Mouse (Mus musculus): ENCODE measurements around the gene Obp2b. TPM values are rescaled to one million over a fixed set of nuclear protein-coding genes. Genes with fewer than 3 reads are reported as not detected.

The Obp2b gene
- polyA plus RNA-seq, 1 experiment: not detected

DNA sequence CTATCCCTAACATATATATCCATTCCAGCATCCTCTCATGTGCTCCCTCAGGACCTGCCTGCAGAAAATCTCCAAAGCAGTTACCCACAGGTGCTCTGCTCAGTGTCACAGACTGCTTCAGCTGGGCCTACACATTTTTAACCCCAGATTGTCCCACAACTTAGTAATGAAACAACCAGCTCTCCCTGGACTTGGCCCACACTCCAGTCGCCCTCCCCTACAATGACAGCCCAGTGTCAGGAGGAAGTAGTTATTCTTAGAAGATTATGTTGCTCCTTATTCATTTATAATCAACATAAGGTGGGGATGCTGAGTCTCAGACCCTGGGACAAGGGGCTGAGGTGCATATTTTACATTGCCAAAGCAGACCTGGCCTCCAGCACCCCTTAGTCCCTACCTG lies 4.9 kb downstream of the Obp2b start:
- no peak for DNase-seq
- Histone ChIP-seq H3K4me1 (replicated peaks; ENCODE audit: control insufficient read depth, insufficient read depth, low read length) (no peaks in the 10 kb centered on the region), H3K27me3 (ENCODE audit: control insufficient read depth, insufficient read depth, low read length) (no peaks in the 10 kb centered on the region), H3K27ac (ENCODE audit: control insufficient read depth, insufficient read depth, low read length) (no peak overlapping the region), H3K36me3 (ENCODE audit: control insufficient read depth, insufficient read depth, low read length) (no peaks in the 10 kb centered on the region), H3K4me3 (ENCODE audit: control insufficient read depth, insufficient read depth, low read length) (no peak overlapping the region)
- TF ChIP-seq CTCF (IDR thresholded peaks at IDR 0.05; ENCODE audit: borderline replicate concordance, control insufficient read depth, extremely low read depth, insufficient read depth, low read length, poor library complexity) (no peak), POLR2A (IDR thresholded peaks at IDR 0.05; ENCODE audit: control insufficient read depth, extremely low read depth, insufficient read depth, low read length, poor library complexity) (no peak)
- WGBS: 32% methylated on average over 1 of the region's 1 CpGs

DNA sequence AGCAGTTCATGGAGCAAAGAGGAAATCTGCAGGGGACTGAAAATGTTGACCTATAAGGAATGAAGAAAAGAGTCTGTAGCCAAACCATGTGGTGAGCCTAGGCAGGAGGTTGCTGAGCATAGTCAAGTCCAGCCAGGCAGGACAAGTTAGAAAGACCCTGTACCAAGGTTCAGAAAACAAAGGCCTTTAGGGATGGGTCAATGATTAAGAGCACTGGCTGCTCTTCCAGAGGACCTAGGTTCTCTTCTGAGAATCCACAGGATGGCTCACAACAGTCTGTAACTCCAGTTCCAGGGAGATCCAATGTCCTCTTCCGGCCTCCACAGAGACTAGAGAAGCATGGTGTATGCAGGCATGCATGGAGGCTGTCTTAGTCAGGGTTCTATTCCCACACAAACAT lies 17.4 kb downstream of the Obp2b start:
- no peak for TF ChIP-seq CTCF (IDR thresholded peaks at IDR 0.05; ENCODE audit: borderline replicate concordance, control insufficient read depth, extremely low read depth, insufficient read depth, low read length, poor library complexity)
- no peak for TF ChIP-seq POLR2A (IDR thresholded peaks at IDR 0.05; ENCODE audit: control insufficient read depth, extremely low read depth, insufficient read depth, low read length, poor library complexity)
- Histone ChIP-seq H3K27me3 (ENCODE audit: control insufficient read depth, insufficient read depth, low read length) (no peaks in the 10 kb centered on the region), H3K4me3 (ENCODE audit: control insufficient read depth, insufficient read depth, low read length) (no peak overlapping the region), H3K27ac (ENCODE audit: control insufficient read depth, insufficient read depth, low read length) (no peak overlapping the region), H3K36me3 (ENCODE audit: control insufficient read depth, insufficient read depth, low read length) (no peaks in the 10 kb centered on the region), H3K4me1 (replicated peaks; ENCODE audit: control insufficient read depth, insufficient read depth, low read length) (no peaks in the 10 kb centered on the region)
- WGBS: 94% methylated on average over 1 of the region's 1 CpGs
- no peak for DNase-seq

DNA sequence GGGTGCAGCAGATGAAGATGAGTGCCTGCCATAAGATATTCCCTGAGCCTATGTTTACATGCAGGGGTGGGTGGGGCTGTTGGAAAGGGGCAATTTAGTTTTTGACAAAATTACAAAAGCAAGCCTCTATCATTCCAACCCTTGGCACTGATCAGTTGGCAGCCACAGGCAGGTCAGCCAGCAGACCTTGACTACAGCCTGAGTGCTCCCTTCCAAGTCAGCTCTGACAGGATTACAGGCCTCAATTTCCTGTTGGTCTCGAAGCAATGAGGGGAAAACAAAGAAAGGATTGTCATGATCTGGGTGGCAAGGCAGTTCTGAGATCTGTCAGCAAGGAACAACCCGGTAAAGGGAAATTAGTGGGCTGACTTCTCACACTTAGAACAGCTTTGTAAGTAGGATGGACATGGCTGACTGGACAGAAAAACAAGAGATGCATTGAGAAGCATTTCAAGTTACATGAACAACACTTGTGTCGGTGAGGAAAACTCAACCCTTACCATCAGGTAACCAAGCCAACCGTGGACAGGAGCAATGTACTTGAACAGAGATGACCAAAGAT lies 21.3 kb downstream of the Obp2b start:
- Histone ChIP-seq H3K36me3 (ENCODE audit: control insufficient read depth, insufficient read depth, low read length) (no peaks in the 10 kb centered on the region), H3K4me3 (ENCODE audit: control insufficient read depth, insufficient read depth, low read length) (no peak overlapping the region)
- no peak for DNase-seq

DNA sequence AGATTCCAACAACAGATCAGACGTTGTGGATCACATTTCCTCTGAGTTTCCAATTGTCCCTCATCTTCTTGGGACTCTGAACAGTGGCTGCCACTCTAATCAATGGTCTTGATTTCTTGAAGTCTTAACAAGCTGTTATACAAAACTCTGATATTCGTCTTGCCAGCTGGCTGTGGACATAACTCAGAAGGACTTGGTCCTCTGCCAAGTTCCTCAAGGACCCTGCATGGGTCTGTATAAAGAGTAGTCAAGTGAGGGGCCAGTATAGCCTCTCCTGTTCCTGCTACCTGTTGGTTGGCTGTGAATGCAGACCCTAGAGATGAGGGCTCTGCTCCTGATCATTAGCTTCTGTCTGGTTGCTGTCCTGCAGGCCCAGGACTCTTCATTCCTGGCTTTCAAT lies 28.5 kb downstream of the Obp2b start, which contains the start of gene Lcn3:
Gene Lcn3 (plus strand): TSS at position 301 of the 400 bp plus-strand sequence.
- WGBS: 71% methylated on average over 2 of the region's 2 CpGs
- TF ChIP-seq CTCF (IDR thresholded peaks at IDR 0.05; ENCODE audit: borderline replicate concordance, control insufficient read depth, extremely low read depth, insufficient read depth, low read length, poor library complexity) (no peak), POLR2A (IDR thresholded peaks at IDR 0.05; ENCODE audit: control insufficient read depth, extremely low read depth, insufficient read depth, low read length, poor library complexity) (no peak)
- H3K4me1 ChIP-seq (replicated peaks; ENCODE audit: control insufficient read depth, insufficient read depth, low read length): no peaks in the 10 kb centered on the region
- no peak within 1 kb of the TSS for H3K27ac ChIP-seq (ENCODE audit: control insufficient read depth, insufficient read depth, low read length)
- H3K36me3 ChIP-seq (ENCODE audit: control insufficient read depth, insufficient read depth, low read length): no peaks in the 10 kb centered on the region
- no peak within 1 kb of the TSS for H3K4me3 ChIP-seq (ENCODE audit: control insufficient read depth, insufficient read depth, low read length)
- H3K27me3 ChIP-seq (ENCODE audit: control insufficient read depth, insufficient read depth, low read length): no peaks in the 10 kb centered on the region
- DNase-seq: no peak

More for the DNA sequence above, 21.3 kb downstream of the Obp2b start:
- H3K4me1 ChIP-seq (replicated peaks; ENCODE audit: control insufficient read depth, insufficient read depth, low read length): no peaks in the 10 kb centered on the region
- no peaks in the 10 kb centered on the region for H3K27me3 ChIP-seq (ENCODE audit: control insufficient read depth, insufficient read depth, low read length)
- TF ChIP-seq POLR2A (IDR thresholded peaks at IDR 0.05; ENCODE audit: control insufficient read depth, extremely low read depth, insufficient read depth, low read length, poor library complexity) (no peak), CTCF (IDR thresholded peaks at IDR 0.05; ENCODE audit: borderline replicate concordance, control insufficient read depth, extremely low read depth, insufficient read depth, low read length, poor library complexity) (no peak)
- H3K27ac ChIP-seq (ENCODE audit: control insufficient read depth, insufficient read depth, low read length): no peak overlapping the region
- 59% methylated on average over 4 of the region's 4 CpGs for WGBS

DNA sequence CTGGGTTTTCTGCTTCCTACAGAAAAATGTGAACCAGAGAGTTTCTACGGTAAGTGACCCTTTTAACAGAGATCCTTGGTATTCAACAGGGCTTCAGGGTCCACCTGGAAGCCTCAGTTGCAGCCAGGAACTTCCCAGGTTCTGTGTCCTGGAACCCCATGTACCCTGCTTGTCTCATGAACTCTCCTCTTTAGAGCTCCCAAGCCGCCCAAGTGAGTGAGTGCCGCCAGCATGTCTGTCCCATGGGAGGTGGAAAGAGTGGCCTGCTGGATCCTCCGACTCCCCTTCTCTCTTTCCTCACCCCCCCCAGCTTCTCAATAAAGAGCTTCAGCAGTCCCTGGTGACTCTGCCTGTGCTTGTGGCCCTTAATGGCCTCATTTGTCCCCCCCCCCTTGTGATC lies 31.0 kb downstream of the Obp2b start:
- no peak overlapping the region for H3K27ac ChIP-seq (ENCODE audit: control insufficient read depth, insufficient read depth, low read length)
- 93% methylated on average over 4 of the region's 4 CpGs for WGBS
- H3K4me1 ChIP-seq (replicated peaks; ENCODE audit: control insufficient read depth, insufficient read depth, low read length): no peaks in the 10 kb centered on the region
- no peak for DNase-seq
- no peak for TF ChIP-seq POLR2A (IDR thresholded peaks at IDR 0.05; ENCODE audit: control insufficient read depth, extremely low read depth, insufficient read depth, low read length, poor library complexity)
- no peak for TF ChIP-seq CTCF (IDR thresholded peaks at IDR 0.05; ENCODE audit: borderline replicate concordance, control insufficient read depth, extremely low read depth, insufficient read depth, low read length, poor library complexity)
- no peak overlapping the region for H3K4me3 ChIP-seq (ENCODE audit: control insufficient read depth, insufficient read depth, low read length)
- no peaks in the 10 kb centered on the region for H3K27me3 ChIP-seq (ENCODE audit: control insufficient read depth, insufficient read depth, low read length)
- no peaks in the 10 kb centered on the region for H3K36me3 ChIP-seq (ENCODE audit: control insufficient read depth, insufficient read depth, low read length)

DNA sequence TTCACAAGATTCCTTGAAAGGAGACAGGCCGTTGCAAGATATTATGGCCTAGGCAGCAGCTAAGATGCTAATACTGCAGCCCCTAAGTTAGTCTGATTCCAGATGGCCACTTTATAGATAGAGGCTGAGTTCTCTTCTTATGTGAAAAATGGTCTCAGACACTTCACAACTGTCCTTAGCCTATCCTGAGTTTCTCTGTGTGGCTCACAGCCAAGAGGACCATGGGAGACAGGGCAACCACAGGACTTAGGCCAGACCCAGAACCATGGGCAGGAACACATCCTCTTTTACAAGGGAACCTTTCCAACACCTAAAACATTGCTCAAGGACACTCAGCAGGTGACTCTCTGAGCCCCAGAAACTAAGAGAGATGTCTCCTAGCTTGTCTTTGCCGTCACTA lies 36.7 kb downstream of the Obp2b start:
- no peak overlapping the region for H3K4me3 ChIP-seq (ENCODE audit: control insufficient read depth, insufficient read depth, low read length)
- H3K36me3 ChIP-seq (ENCODE audit: control insufficient read depth, insufficient read depth, low read length): no peaks in the 10 kb centered on the region
- H3K27ac ChIP-seq (ENCODE audit: control insufficient read depth, insufficient read depth, low read length): no peak overlapping the region
- TF ChIP-seq POLR2A (IDR thresholded peaks at IDR 0.05; ENCODE audit: control insufficient read depth, extremely low read depth, insufficient read depth, low read length, poor library complexity): no peak
- no peak for TF ChIP-seq CTCF (IDR thresholded peaks at IDR 0.05; ENCODE audit: borderline replicate concordance, control insufficient read depth, extremely low read depth, insufficient read depth, low read length, poor library complexity)
- no peak for DNase-seq
- no peaks in the 10 kb centered on the region for H3K4me1 ChIP-seq (replicated peaks; ENCODE audit: control insufficient read depth, insufficient read depth, low read length)
- no peaks in the 10 kb centered on the region for H3K27me3 ChIP-seq (ENCODE audit: control insufficient read depth, insufficient read depth, low read length)
- 95% methylated on average over 2 of the region's 2 CpGs for WGBS

DNA sequence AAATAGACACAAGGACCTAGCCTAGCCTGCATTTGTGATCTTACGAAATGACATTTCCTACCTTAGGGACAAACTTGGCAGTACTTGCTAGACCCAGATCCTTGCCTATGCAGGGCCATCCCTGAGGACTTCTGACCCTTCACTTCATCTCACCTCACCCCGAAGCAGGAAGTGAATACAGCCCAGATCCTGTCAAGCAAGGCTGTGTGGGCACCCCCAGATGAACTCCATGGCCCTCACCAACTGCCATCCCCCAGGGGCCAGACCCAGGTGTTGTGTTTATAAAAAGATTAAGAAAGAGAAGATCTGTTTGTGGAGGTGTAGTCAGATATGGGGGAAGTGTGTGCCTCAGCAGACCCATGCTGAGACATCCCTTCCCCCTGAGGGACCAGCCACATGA lies 37.8 kb downstream of the Obp2b start:
- Histone ChIP-seq H3K4me1 (replicated peaks; ENCODE audit: control insufficient read depth, insufficient read depth, low read length) (no peaks in the 10 kb centered on the region), H3K4me3 (ENCODE audit: control insufficient read depth, insufficient read depth, low read length) (no peak overlapping the region), H3K27me3 (ENCODE audit: control insufficient read depth, insufficient read depth, low read length) (no peaks in the 10 kb centered on the region), H3K27ac (ENCODE audit: control insufficient read depth, insufficient read depth, low read length) (no peak overlapping the region), H3K36me3 (ENCODE audit: control insufficient read depth, insufficient read depth, low read length) (no peaks in the 10 kb centered on the region)
- TF ChIP-seq POLR2A (IDR thresholded peaks at IDR 0.05; ENCODE audit: control insufficient read depth, extremely low read depth, insufficient read depth, low read length, poor library complexity) (no peak), CTCF (IDR thresholded peaks at IDR 0.05; ENCODE audit: borderline replicate concordance, control insufficient read depth, extremely low read depth, insufficient read depth, low read length, poor library complexity) (no peak)
- 81% methylated on average over 2 of the region's 2 CpGs for WGBS
- no peak for DNase-seq

All from thymus, adult 2 months (tissue).